Mouse (Mus musculus) embryonic fibroblast, embryonic 13.5 days (primary cell): ENCODE measurements around the gene Ppp1r27. TPM values are rescaled to one million over a fixed set of nuclear protein-coding genes. Genes with fewer than 3 reads are reported as not detected.

Experiments used
- H3K27ac ChIP-seq: 2 replicates; pipeline ENCODE4 v1.5.1; 2012; ENCODE audit warnings: low read length, control low read depth, inconsistent platforms; ENCODE audit not compliant: insufficient read depth
- H3K4me1 ChIP-seq: 2 replicates; pipeline ENCODE4 v1.6.1; 2011; ENCODE audit warnings: low read length; ENCODE audit not compliant: control insufficient read depth, insufficient read depth
- H3K4me3 ChIP-seq: 2 replicates; pipeline ENCODE4 v1.5.1; 2011; ENCODE audit warnings: mild to moderate bottlenecking, control low read depth, low read length; ENCODE audit not compliant: insufficient read depth
- CTCF ChIP-seq: IDR thresholded peaks from 2 replicates; pipeline ENCODE4 v1.5.1; 2011; ENCODE audit warnings: mild to moderate bottlenecking, control low read depth, low read length, moderate library complexity, borderline replicate concordance; ENCODE audit not compliant: insufficient read depth
- POLR2A ChIP-seq: IDR thresholded peaks from 2 replicates; pipeline ENCODE4 v1.6.1; 2011; ENCODE audit warnings: low read depth, mild to moderate bottlenecking, control low read depth, low read length, moderate library complexity
- polyA plus RNA-seq: library from polyadenylated mRNA; stranded (reverse); fragments of >200 nt; gene quantifications from 2 replicates; pipeline ENCODE4 v1.2.4, GENCODE M21; 2011; ENCODE audit warnings: low read depth; ENCODE audit not compliant: missing spikeins, insufficient read length

Ppp1r27 gene
- polyA plus RNA-seq, 1 experiment = not detected

DNA sequence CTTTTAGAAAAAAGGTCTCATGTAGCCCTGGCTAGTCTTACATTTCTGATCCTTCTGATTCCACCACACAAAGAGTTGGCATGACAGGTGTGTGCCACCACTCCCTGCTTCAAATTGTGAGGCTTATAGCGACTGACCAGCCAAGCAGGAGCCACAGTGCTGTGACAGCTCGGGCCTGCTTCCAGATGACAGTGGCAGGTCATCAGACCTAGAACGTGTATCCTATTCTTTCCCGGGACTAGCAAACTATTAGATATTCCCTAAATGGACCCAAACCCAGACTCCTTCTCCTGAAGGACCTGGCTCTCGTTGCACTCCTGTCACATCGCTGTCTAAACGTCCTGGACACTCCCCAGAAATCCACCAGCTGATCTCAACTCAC is 2.2 kb downstream of the Ppp1r27 start:
- TF ChIP-seq POLR2A (no peak), CTCF (no peak)
- Histone ChIP-seq H3K4me3 (peak overlapping the region; percentile 71), H3K4me1 (peaks cover 3% of the 10 kb centered on the region; the same call in 1 of the 2 replicates), H3K27ac (peak overlapping the region; percentile 84)

DNA sequence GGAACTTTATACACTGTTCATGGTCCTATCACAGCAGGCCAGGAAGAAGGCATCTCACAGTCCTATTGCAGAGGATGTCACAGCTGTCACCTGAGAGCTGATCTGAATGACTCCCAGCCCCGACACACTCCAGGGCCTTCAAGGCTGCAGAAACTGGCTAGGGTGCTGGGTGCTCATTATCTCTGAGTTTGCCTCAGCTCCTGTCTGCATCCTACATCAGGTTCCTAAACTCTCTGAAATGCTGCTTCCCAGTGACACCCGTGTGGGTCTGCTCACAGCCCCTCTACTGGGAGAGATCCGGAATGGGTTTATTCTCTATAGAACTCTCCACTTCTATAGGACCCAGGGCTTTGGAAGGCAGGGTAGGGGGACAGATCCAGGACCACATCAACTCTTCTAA is 2.7 kb downstream of the Ppp1r27 start:
- TF ChIP-seq CTCF = no peak
- no peak for TF ChIP-seq POLR2A
- peaks cover 3% of the 10 kb centered on the region; the same call in 1 of the 2 replicates for H3K4me1 ChIP-seq
- H3K27ac ChIP-seq = no peak overlapping the region
- H3K4me3 ChIP-seq = peak overlapping the region; percentile 71; the same call in 1 of the 2 replicates

DNA sequence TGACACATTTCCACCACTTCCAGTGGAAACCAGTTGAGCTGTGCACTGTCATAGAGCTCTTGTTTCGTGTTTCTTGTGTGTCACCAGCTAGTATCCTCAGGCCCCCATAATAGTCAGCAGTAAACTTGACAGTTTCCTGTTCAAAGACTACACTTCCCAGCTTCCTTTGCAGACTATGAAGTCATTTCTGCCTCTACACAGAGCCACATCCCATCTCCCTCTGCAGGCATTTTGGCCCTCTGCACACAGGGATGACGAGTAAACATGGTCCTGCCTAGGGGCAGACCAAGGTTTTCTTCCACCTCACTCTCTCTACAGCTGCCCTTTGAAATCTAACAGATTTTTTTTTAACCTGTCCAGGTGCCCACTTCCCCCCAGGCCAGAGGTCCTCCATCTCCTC is 3.5 kb downstream of the Ppp1r27 start:
- Histone ChIP-seq H3K27ac (no peak overlapping the region), H3K4me1 (peaks cover 3% of the 10 kb centered on the region; the same call in 1 of the 2 replicates), H3K4me3 (no peak overlapping the region)
- no peak for TF ChIP-seq CTCF
- TF ChIP-seq POLR2A = peak; percentile 46; the same call in 1 of the 2 replicates

DNA sequence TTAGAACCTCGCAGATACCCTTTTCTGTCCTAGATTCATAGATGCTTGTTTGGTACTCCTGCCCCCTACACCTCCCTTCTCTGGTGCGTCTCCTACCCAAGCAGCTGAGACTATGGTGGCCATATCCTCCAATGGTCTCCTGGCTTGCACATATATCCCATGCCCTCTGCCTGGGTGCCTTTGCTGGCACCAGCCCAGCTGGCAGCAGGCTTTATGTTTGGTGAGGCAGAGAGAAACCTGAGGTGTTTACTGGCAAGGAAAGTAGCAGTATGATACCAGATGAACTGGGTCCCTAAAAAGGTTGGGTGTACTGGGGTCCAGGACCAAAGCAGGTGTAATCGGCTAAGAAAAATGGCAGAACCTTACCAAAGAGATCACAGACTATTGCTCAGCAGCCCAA is 5.0 kb downstream of the Ppp1r27 start:
- H3K4me3 ChIP-seq = no peak overlapping the region
- TF ChIP-seq POLR2A (no peak), CTCF (no peak)
- peaks cover 3% of the 10 kb centered on the region; the same call in 1 of the 2 replicates for H3K4me1 ChIP-seq
- no peak overlapping the region for H3K27ac ChIP-seq

DNA sequence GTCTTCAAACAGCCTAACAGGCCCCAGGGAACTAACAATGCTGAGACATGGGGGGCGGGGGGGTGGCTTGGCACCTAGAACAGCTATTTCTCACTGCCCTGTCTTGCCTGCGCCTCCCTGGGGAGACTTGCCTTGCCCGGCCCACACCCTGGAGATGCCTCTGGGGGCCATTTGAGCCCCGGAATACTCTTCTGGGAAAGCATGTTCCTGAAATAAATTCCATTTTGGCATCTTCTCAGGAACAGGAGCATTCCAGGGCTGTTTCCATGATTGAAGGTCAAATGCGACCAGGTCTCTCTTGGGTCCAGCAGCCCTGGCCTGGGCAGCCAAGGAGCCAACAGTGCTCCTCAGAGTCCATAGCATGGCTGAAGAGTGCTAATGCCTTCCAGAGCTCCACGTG is 8.6 kb downstream of the Ppp1r27 start:
- H3K4me1 ChIP-seq = no peaks in the 10 kb centered on the region
- H3K4me3 ChIP-seq = no peak overlapping the region
- H3K27ac ChIP-seq = no peak overlapping the region
- no peak for TF ChIP-seq POLR2A
- TF ChIP-seq CTCF = no peak

DNA sequence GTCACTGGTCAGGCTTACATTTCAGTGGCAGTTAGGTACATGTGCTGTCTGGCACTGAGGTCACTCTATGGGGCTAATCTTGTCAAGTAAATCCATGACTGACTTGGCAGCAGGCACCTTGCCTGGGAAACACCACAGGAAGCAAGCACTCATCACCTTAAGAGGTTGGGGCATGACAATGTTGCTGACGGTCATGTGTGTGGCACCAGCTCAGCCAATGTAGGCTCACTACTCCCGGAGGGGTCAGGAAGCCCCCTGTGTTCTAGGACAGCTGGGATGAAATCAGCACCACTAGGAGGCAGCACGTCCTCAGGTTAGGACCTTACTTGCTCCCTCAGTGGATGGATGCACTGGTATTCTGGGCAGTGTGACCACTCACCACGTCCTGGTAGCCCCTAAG is 9.0 kb downstream of the Ppp1r27 start:
- TF ChIP-seq CTCF = peak; percentile 62; the same call in 1 of the 2 replicates
- TF ChIP-seq POLR2A = no peak

DNA sequence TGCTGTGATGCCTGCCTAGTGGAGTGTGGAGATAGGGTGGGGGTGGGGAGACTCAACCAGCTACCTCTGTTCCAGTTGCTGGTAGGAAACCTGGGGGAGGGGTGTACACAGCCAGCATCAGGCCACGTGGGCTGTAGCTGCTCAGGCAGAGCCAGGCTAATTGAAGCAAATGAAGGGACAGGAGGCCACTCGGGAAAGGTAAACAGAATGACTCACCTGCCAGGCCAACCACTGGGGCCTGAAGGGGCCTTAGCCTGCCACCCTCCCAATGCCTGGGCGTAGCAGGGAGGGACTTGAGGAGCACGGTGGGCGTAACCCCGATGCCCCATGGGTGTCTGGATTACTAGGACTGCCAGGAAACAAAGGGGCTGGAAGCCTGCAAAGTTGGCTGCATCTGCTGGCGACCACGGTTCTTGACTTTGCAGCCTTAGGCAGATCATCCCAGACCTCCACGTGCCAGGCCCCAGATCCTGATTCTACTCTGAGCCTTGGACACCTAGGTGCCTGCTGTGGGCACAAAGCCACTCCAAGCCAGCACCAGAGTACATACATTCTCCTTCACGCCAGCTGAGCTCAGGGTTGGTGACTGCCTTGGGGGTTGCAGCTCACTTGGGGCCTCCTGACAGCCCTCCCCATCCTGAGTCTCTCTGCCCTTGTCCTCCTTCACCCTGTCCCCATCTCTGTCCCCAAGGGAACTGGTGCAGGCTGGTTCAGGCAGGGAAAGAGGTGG is 11.5 kb downstream of the Ppp1r27 start:
- Histone ChIP-seq H3K4me3 (no peak overlapping the region), H3K27ac (no peak overlapping the region), H3K4me1 (no peaks in the 10 kb centered on the region)
- TF ChIP-seq POLR2A (no peak), CTCF (no peak)

More for the DNA sequence above, 9.0 kb downstream of the Ppp1r27 start:
- no peak overlapping the region for H3K27ac ChIP-seq
- no peak overlapping the region for H3K4me3 ChIP-seq
- H3K4me1 ChIP-seq = no peaks in the 10 kb centered on the region

DNA sequence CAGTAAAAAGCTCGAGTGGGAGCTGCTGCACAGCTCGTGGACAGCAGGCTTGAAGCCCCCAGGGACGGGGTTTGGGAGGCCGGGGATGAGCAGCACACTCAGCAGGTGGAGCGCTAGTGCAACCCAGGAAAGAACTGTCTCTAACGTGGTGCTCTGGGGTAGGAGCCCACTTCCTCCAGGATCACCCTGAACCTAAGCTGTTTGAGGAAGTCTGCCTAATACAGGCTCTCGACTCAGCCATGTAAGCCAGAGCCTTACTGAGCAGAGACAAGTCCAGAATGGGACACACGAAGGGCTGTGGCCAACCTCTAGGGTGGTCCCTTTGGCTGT is 12.0 kb downstream of the Ppp1r27 start:
- TF ChIP-seq CTCF (no peak), POLR2A (no peak)
- Histone ChIP-seq H3K27ac (no peak overlapping the region), H3K4me1 (no peaks in the 10 kb centered on the region), H3K4me3 (no peak overlapping the region)

DNA sequence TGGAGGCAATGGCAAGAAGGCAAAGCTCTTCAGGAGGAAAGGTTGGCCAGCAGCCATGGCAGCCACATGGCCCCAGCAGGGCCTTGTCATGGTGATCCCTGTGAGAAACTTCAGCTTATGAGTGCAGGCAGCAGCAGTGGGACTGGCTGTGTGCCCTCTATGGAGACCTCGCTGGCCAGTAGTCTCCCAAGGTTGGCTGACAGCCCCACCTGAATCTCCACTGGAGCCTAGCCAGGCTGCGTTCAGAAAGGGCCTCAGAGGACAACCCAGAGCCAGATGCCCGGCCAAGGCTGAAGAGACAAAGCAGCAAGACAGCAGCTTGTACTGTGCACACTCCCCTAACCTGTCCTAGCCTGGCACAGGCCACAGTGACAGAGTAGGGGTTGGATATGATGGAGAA is 12.4 kb downstream of the Ppp1r27 start:
- H3K4me3 ChIP-seq = no peak overlapping the region
- H3K27ac ChIP-seq = no peak overlapping the region
- no peaks in the 10 kb centered on the region for H3K4me1 ChIP-seq
- no peak for TF ChIP-seq CTCF
- no peak for TF ChIP-seq POLR2A

DNA sequence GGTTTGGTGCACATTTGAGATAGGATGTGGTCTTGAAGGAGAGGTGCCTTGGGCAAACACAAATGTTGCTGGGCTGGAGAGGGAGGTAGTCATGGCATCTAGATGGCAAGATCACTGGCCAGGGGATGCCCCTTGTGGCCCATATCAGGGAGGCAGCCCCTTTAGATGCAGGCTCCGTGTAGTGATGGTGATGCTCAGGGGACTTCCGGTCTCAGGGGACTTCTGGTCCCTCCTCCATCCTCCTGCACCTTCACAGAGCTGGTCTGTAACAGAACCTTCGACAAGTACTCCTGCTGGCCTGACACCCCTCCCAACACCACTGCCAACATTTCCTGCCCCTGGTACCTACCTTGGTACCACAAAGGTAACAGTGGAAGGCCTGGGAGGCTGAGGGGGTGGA is 15.1 kb downstream of the Ppp1r27 start:
- H3K4me1 ChIP-seq = no peaks in the 10 kb centered on the region
- no peak overlapping the region for H3K4me3 ChIP-seq
- no peak overlapping the region for H3K27ac ChIP-seq
- TF ChIP-seq CTCF (no peak), POLR2A (no peak)
